Mouse (Mus musculus) left cerebral cortex, adult 2 months (tissue): Measurements from ENCODE around the gene Ppm1a. TPM values are rescaled to one million over a fixed set of nuclear protein-coding genes. Genes with fewer than 3 reads are reported as not detected.

Experiments used
- DNase-seq, 2 experiments: peaks; one replicate each; pipeline ENCODE4 v3.0.0; 2021 to 2022; ENCODE audit warnings: low spot score in 2 of 2, mixed read lengths in 1 of 2; ENCODE audit errors: extremely low spot score in 1 of 2
- H3K27ac ChIP-seq: fragments of 200-600 bp; 2 replicates; pipeline ENCODE4 v1.8.1; 2022
- H3K4me3 ChIP-seq: fragments of 200-600 bp; 2 replicates; pipeline ENCODE4 v1.8.1; 2022
- CTCF ChIP-seq: fragments of 200-600 bp; IDR thresholded peaks from 2 replicates; pipeline ENCODE4 v1.8.1; 2022; ENCODE audit warnings: antibody characterized with exemption, mild to moderate bottlenecking, moderate library complexity
- intact Hi-C: fragments of 180-260 bp; cut with DNase I; formaldehyde crosslinking; loops from one replicate; pipeline ENCODE4 v1.15.1; 2025
- total RNA-seq, 2 experiments: library from RNA; stranded (reverse); gene quantifications; 2 replicates each; pipeline ENCODE4 v1.2.3; 2021

Gene Ppm1a
- total RNA-seq, 2 experiments from 2014 or later, result 314 to 334 TPM

DNA sequence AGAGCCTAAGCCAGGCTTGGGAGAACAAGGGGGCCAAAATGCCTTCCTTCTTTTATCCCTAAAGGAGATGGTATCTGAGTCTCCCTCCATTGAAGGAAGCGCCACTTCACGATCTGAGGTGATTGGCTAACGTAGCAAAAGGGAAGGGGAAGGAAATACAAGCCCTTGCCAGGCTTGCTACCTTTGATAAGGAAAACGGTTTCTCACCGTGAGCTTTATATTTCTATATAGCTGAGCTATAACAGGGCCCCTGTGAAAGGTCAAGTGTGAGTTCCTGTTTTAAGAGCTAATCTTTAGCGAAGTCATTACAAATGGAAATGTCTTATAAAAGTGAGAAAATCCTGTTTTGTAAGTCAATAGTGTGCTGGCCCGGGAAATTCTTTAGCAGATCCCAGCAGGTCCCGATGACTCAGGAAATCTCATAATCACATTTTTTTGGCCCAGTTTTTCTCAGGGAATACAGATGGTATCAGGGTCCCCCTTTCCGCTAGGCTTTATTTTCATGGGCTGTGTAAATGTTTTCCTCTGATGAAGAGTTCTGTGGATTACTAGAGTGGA lies 12.4 kb upstream of the Ppm1a start:
- H3K4me3 ChIP-seq, result no peak overlapping the region
- H3K27ac ChIP-seq, result no peak overlapping the region
- no peak for TF ChIP-seq CTCF
- DNase-seq, result no peak
- intact Hi-C loops, result no loop called here

DNA sequence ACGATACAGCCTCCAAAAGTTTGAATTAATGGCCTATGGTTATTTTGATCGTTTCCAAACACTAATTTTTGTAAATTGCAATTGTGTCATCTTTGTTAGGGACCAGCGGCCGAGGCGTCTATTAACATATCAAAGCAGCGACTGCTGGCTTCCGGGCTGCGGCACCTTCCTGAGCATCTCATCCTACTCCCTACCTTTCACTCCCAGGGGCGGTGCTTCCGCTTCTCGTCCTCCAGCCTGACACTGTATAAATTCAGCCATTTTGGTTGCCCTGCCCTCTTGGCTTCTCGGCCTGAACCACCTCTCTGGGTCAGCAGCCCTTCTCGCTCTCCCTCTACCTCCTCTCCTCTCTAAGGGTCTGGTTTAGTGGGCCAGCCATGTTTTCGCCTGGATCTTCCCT lies 11.8 kb upstream of the Ppm1a start:
- DNase-seq, result no peak
- intact Hi-C loops, result no loop called here
- TF ChIP-seq CTCF, result no peak
- H3K27ac ChIP-seq, result no peak overlapping the region
- H3K4me3 ChIP-seq, result no peak overlapping the region

DNA sequence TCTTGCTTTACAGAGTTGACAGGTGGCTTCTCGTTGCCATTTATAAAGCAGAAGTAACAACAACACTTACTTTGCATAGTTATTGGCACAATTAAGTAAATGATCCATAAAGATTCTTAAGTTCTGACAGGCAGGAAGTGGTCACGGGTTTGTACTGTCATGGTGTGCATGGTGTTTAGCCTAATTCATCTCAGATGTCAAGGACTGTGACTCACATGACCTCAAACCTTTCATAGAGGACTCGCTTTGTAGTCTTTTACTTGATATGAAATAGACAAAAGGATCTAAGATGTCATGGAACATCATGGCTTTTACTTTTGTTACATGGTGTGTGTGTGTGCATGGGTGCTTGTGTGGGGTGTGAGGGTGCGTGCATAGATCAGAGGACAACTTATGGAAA lies 8.9 kb upstream of the Ppm1a start:
- Histone ChIP-seq H3K4me3 (no peak overlapping the region), H3K27ac (no peak overlapping the region)
- no peak for DNase-seq
- intact Hi-C loops, result no loop called here
- TF ChIP-seq CTCF, result no peak

DNA sequence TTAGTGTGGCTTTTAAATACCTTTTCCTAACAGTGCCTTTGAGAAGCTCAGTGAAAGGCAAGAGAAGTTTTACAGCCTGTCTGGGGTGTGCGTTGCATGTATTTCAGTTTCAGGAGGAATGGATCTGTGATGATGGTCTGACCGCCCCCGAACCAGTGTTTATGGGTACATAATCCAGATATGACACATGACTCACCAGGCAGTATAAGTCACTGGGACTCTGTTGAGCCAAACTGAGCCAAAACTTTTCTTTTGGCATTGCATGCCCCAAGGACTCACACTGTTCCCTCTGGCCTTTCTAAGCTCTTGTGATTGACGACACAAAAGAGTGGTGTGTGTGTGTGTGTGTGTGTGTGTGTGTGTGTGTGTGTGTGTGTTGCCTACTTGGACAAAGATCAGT lies 8.4 kb upstream of the Ppm1a start:
- intact Hi-C loops, result no loop called here
- no peak for DNase-seq
- no peak overlapping the region for H3K4me3 ChIP-seq
- no peak overlapping the region for H3K27ac ChIP-seq
- no peak for TF ChIP-seq CTCF

DNA sequence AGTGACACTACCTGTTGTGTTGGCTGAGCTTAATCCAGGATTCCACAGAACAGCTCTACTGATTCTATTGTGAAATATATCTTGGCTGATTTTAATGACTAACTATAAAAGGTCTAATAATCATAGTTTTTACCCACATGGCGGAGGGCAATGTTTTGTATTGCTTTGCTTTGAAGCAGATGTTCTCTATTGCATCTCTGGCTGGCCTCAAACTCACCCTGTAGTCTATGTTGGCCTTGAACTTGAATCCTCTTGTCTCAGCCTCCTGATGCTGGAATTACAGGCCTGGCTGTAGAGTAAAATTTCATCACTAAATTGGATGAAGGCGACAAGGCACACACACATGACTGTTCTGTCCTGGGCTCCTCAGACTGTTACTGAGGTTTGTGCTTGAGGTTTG lies 7.8 kb upstream of the Ppm1a start:
- intact Hi-C loops, result no loop called here
- no peak for DNase-seq
- no peak for TF ChIP-seq CTCF
- Histone ChIP-seq H3K27ac (peak overlapping the region; percentile 19; the same call in 1 of the 2 replicates), H3K4me3 (no peak overlapping the region)

DNA sequence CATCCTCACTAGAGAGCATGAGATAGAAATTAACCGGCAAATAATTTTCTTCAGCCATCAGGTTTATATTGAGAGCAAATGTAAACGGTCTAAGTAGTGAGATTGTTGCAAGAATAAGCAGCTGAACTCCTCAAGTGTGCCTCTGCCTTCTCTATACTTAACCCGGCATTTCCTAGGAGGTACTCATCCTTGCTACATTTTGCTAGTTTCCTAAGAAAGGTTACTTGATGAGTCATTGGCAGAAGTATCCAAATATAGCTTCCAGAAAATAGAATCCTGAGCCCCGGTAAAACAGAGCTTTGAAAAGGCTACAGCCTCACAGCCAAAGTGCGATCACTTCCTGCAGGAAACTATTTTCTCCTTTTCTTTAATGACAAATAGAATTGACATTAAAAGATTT lies 7.2 kb upstream of the Ppm1a start:
- H3K4me3 ChIP-seq, result no peak overlapping the region
- H3K27ac ChIP-seq, result peak overlapping the region; percentile 19; the same call in 1 of the 2 replicates
- no peak for TF ChIP-seq CTCF
- intact Hi-C loops, result no loop called here
- DNase-seq, result no peak

DNA sequence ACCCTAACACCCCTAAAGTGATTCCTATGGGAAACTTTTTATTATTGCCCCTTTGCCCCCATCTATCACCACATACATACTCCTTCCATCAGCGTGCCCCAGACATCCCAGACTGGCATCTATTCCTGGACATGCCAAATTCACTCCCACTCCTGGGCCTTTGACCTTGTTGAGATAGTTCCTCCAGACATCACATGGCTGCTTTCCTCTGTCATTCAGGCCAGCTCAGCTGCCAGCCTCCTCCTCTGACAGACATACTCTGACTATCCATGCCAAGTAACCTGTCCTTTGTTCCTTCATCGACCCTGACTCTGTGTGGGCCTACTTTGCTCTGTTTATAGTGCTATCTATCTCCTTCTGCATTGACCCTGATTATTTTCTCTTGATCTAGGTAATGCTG lies 6.6 kb upstream of the Ppm1a start:
- TF ChIP-seq CTCF, result no peak
- no peak for DNase-seq
- intact Hi-C loops, result no loop called here
- no peak overlapping the region for H3K4me3 ChIP-seq
- H3K27ac ChIP-seq, result no peak overlapping the region

DNA sequence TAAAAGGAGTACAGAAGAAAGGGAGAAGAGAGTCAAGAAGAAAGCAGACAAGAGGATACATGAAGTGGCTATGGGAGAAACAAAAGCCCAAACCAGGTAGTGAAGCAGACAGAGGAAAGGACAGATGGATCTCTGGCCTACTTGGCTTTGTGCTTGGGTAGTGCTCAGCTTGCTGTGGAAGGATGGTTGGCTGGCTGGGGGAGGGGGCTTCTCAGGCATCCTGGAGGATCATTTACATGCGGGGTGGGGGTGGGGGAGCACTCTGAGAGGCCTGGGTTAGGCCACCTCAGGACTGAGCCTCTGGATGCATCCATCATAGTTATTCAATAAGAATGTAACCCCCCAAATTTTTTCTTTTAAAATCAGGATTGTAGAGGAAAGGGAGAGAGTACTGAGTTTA lies 341 bp downstream of the Ppm1a start:
- Histone ChIP-seq H3K27ac (no peak overlapping the region), H3K4me3 (no peak overlapping the region)
- TF ChIP-seq CTCF, result no peak
- DNase-seq, result no peak
- intact Hi-C loops, result no loop called here

DNA sequence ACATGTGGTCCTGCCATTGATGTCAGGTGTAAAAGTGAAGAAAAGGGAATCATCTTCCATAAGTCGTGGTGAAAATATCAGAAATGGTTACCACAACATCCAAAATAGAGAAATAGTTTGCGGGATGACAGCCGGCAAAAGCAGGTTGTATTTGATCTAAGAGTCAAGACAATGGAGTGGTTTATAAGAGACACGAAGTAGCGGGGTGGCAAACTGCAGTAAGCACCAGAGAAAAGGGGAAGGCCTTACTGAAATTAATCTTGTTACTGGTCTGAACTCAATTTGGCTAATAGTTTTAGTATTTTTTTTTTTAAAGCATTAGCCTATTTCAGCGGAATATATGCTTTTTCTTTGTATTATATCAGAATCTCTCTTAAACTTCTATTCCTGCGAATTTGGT lies 2.7 kb downstream of the Ppm1a start:
- DNase-seq, result no peak
- Histone ChIP-seq H3K4me3 (peak overlapping the region; percentile 98), H3K27ac (peak overlapping the region; percentile 100)
- intact Hi-C loops, result loop anchor here (2.0 to 10.0 kb wide), 5 partner anchors 73 to 1145 kb away; partner anchors contain the start of genes Hif1a, Jkamp, L3hypdh and Pcnx4
- TF ChIP-seq CTCF, result no peak

DNA sequence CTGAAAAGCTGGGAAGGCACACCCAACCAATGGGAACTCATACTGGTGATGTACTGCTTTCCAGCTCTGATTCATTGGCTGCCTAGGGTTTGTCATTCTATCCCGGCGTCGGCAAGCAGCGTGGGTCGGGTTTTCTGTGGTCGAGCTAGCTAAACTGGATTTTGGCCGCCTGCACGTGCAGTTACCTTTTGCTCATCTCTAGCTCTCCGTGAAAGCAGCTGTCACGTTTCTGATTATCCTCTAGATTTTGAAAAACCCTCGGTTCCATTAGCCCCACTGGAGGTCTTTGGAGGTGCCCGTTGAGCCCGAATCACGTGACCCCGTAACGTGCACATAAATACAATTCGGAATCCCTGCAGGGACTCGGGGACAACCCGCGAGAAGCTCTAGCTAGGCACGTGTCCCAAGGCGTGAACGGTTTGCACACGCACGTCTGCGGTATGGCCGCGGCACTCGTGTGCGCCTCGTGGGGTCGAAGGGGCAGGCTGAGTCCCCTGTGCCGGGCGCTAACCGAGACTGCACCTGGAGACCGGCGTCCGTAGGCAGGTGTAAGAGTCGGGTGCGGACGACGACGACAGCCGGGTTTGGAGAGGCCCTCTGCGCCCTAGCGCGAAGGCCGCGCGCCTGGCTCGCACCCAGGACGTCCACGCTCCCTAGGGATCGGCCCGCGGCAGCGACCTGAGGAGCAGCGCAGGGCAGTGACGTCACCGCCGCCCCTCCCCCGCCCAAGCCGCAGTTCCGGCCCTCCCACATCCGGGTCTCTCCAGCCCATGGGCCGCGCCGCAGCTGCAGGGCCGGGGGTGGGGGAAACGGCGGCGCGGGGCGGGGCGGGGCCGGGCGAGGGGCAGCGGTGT lies 3.3 kb downstream of the Ppm1a start:
- no peak for TF ChIP-seq CTCF
- Histone ChIP-seq H3K27ac (peak overlapping the region; percentile 100), H3K4me3 (peak overlapping the region; percentile 98)
- DNase-seq, result peak; percentile 92 to 96
- intact Hi-C loops, result loop anchor here (2.0 to 10.0 kb wide), 5 partner anchors 72 to 1144 kb away; partner anchors contain the start of genes Hif1a, Jkamp, L3hypdh and Pcnx4

DNA sequence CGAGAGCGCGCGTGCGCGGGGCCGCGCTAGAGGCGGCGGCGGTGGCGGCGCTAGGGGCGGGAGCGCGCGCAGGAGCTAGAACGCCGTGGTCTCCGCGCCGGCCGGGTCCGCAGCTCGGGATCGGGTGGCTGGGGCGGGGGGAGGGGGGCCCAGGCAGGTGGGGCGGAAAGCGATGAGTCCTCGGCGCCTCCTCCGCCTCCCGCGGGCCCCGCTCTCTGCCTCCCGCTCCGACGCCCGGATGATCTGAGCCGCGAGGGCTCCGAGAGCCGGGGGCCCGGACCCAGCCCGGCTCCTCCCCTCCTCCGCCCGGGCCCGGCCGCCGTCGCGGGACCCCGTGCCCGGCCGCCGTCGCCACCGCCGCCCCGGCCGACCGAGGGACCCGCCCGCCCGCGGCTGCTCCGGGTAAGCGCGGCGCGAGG lies 4.0 kb downstream of the Ppm1a start:
- DNase-seq, result no peak
- H3K27ac ChIP-seq, result peak overlapping the region; percentile 94
- no peak for TF ChIP-seq CTCF
- H3K4me3 ChIP-seq, result peak overlapping the region; percentile 98
- intact Hi-C loops, result loop anchor here (2.0 to 10.0 kb wide), 5 partner anchors 72 to 1144 kb away; partner anchors contain the start of genes Hif1a, Jkamp, L3hypdh and Pcnx4

DNA sequence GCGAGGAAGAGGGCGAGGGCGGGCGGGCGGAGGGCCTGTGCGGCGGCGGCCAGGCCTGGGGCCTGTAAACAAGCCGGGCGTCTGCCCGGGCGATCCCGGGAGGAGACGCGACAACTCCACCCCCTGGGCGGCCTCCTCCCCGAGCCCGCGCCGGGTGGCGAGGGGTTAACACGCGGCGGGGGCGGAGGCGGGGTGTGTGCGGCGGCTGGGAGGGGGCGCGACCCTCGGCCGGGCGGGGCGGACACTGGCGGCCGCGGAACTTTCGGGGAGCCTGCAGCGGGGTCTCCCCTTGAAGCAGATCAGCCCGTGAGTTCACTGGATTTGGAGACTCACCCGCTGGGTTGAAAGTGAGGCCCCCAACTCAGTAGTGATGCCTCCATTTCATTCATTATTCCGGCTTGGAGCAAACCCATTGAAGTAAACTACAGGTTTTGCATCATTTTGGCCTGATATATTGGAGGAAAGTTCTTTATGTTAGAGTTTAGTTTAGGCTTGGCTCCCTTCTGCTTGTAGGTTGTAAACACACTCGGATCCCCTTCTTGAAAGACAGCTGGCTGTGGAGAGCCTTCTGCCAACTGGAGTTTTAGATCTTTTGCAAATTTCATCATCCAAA lies 4.5 kb downstream of the Ppm1a start:
- Histone ChIP-seq H3K4me3 (peak overlapping the region; percentile 98), H3K27ac (peak overlapping the region; percentile 94)
- intact Hi-C loops, result loop anchor here (2.0 to 10.0 kb wide), 5 partner anchors 71 to 1143 kb away; partner anchors contain the start of genes Hif1a, Jkamp, L3hypdh and Pcnx4
- no peak for TF ChIP-seq CTCF
- peak; percentile 58 to 61 for DNase-seq
